Mouse (Mus musculus) right cerebral cortex, adult 18-20 months (tissue): ENCODE results near the gene Lrmp.
"Not testable (repeated sequence)": the region's sequence is repeated elsewhere in the genome, so short reads cannot be mapped to it uniquely, and the experiment has no call there.

Experiments used
- DNase-seq: peaks from one replicate; pipeline ENCODE4 v3.0.0; 2022; ENCODE audit warnings: mixed read lengths

Lrmp gene

GRCm38 (mm10) chr6:145105439-145105838 is 10.0 kb upstream of the Lrmp start:
- DNase-seq: no peak

GRCm38 (mm10) chr6:145106163-145106842 is 9.2 kb upstream of the Lrmp start:
- DNase-seq: no peak

- DNase-seq: no peak
These were observed 4.7 kb upstream of the Lrmp start for GRCm38 (mm10) chr6:145110786-145111185.

- DNase-seq: no peak
These were observed 2.6 kb upstream of the Lrmp start for GRCm38 (mm10) chr6:145112865-145113264.

GRCm38 (mm10) chr6:145114561-145114960 is 892 bp upstream of the Lrmp start:
- DNase-seq: no peak

- DNase-seq: no peak
These were observed 732 bp downstream of the Lrmp start for GRCm38 (mm10) chr6:145116098-145116672.

GRCm38 (mm10) chr6:145120086-145120485 is 4.6 kb downstream of the Lrmp start:
- DNase-seq: no peak

GRCm38 (mm10) chr6:145120787-145121589 is 5.5 kb downstream of the Lrmp start:
- DNase-seq: peak; percentile 23

GRCm38 (mm10) chr6:145121590-145122420 is 6.4 kb downstream of the Lrmp start:
- DNase-seq: no peak

- DNase-seq: no peak
These were observed 7.1 kb downstream of the Lrmp start for GRCm38 (mm10) chr6:145122423-145123059.

- no peak for DNase-seq
These were observed 7.9 kb downstream of the Lrmp start for GRCm38 (mm10) chr6:145123136-145124060.

- no peak for DNase-seq
These were observed 9.2 kb downstream of the Lrmp start for GRCm38 (mm10) chr6:145124621-145125020.

GRCm38 (mm10) chr6:145125591-145126113 is 10.2 kb downstream of the Lrmp start:
- DNase-seq: no peak

- DNase-seq: no peak
These were observed 12.2 kb downstream of the Lrmp start for GRCm38 (mm10) chr6:145127652-145128051.

- no peak for DNase-seq
These were observed 14.1 kb downstream of the Lrmp start for GRCm38 (mm10) chr6:145129563-145129962.

GRCm38 (mm10) chr6:145131991-145132390 is 16.5 kb downstream of the Lrmp start:
- DNase-seq: no peak

- DNase-seq: not testable (repeated sequence)
These were observed 17.5 kb downstream of the Lrmp start for GRCm38 (mm10) chr6:145132969-145133368.

- DNase-seq: no peak
These were observed 19.8 kb downstream of the Lrmp start for GRCm38 (mm10) chr6:145135295-145135694.

- no peak for DNase-seq
These were observed 20.4 kb downstream of the Lrmp start for GRCm38 (mm10) chr6:145135804-145136203.

- no peak for DNase-seq
These were observed 21.4 kb downstream of the Lrmp start for GRCm38 (mm10) chr6:145136831-145137230.

- DNase-seq: no peak
These were observed 23.8 kb downstream of the Lrmp start for GRCm38 (mm10) chr6:145139236-145139635.
